Mouse (Mus musculus) CH12.LX (cell line): Measurements from ENCODE around the gene Tnpo2.

ENCODE experiments used
- CHD2 ChIP-seq: IDR thresholded peaks from 2 replicates; pipeline ENCODE4 v1.6.1; 2011; ENCODE audit warnings: low read length, improper control_type of control experiment
- CTCF ChIP-seq, 2 experiments: IDR thresholded peaks in 1 of 2; conservative IDR thresholded peaks in 1 of 2; 2 replicates each; pipeline ENCODE4 v1.5.1; 2011 to 2012; ENCODE audit warnings: low read depth in 2 of 2, low read length in 2 of 2, improper control_type of control experiment in 1 of 2, inconsistent platforms in 1 of 2, mild to moderate bottlenecking in 1 of 2, moderate library complexity in 1 of 2
- EP300 ChIP-seq: IDR thresholded peaks from 2 replicates; pipeline ENCODE4 v1.6.1; 2011; ENCODE audit warnings: low read length, improper control_type of control experiment
- HCFC1 ChIP-seq: IDR thresholded peaks from 2 replicates; pipeline ENCODE4 v1.6.1; 2012; ENCODE audit warnings: low read depth, mild to moderate bottlenecking, inconsistent platforms, low read length, improper control_type of control experiment
- JUND ChIP-seq: conservative IDR thresholded peaks from 2 replicates; pipeline ENCODE4 v1.6.1; 2011; ENCODE audit warnings: low read depth, low read length, improper control_type of control experiment
- POLR2A ChIP-seq: IDR thresholded peaks from 2 replicates; pipeline ENCODE4 v1.6.1; 2011; ENCODE audit warnings: low read depth, mild to moderate bottlenecking, improper control_type of control experiment, low read length
- ZC3H11A ChIP-seq: IDR thresholded peaks from 2 replicates; pipeline ENCODE4 v1.6.1; 2012; ENCODE audit warnings: low read depth, mild to moderate bottlenecking, inconsistent platforms, low read length, improper control_type of control experiment

DNA sequence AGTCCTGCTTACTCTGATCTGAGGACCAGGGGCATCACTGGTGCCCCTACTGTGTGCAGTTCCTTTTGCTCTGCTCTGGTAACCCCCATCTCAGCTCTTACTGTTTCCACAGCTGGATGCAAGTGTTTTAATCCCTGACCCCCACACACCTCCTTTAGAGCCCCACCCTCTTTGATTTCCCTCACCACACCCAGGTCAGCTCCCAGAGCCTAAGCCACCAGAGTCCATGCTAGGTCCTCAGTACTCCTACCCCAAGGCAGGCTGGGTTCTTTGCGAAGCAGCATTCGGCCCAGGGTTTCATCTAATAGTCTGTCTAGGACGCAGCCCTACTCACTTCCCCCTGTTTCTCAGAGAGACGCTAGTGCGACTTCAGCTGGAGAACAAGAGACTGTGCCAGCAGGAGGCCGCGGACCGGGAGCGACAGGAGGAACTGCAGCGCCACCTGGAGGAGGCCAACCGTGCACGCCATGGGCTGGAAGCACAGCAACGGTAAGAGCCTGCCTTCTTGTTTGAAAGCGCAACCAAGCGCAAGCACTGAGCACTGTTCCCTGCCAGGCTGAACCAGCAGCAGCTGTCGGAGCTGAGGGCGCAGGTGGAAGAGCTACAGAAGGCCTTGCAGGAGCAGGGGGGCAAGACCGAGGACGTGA, 38.9 kb upstream of the Tnpo2 start:
- TF ChIP-seq POLR2A (no peak), JUND (no peak), HCFC1 (peak; percentile 41; the same call in 1 of the 2 replicates), CTCF (conservative IDR thresholded peaks at IDR 0.05 in 1 of 2, IDR thresholded peaks at IDR 0.05 in 1 of 2; ENCODE audit: low read depth in 2 of 2, low read length in 2 of 2) (peak; percentile 27 to 98; a peak in 3 of 4 replicates), EP300 (no peak), ZC3H11A (peak; percentile 57; the same call in 1 of the 2 replicates), CHD2 (no peak)
